Mouse (Mus musculus) layer of hippocampus, adult 18-20 months (tissue): ENCODE results near the gene Pdzk1ip1. TPM values are rescaled to one million over a fixed set of nuclear protein-coding genes. Genes with fewer than 3 reads are reported as not detected.
A peak's percentile ranks its signal among the peaks of the same experiment; 100 is the strongest.

Source experiments
- DNase-seq, 2 experiments: peaks; one replicate each; pipeline ENCODE4 v3.0.0; 2022; ENCODE audit warnings: low spot score in 2 of 2
- total RNA-seq, 2 experiments: library from RNA; stranded (reverse); gene quantifications; 2 replicates each; pipeline ENCODE4 v1.2.3; 2021

Gene Pdzk1ip1
- total RNA-seq, 2 experiments from 2014 or later = 0.41 to 0.67 TPM

- DNase-seq = no peak
Measured at GRCm38 (mm10) chr4:115121162-115121561, 32.7 kb downstream of the Pdzk1ip1 start.

GRCm38 (mm10) chr4:115121608-115122007, 33.1 kb downstream of the Pdzk1ip1 start:
- no peak for DNase-seq

GRCm38 (mm10) chr4:115123507-115123906, 35.0 kb downstream of the Pdzk1ip1 start:
- no peak for DNase-seq

GRCm38 (mm10) chr4:115124713-115125112, 36.2 kb downstream of the Pdzk1ip1 start:
- no peak for DNase-seq

- peak in 1 of 2 experiments; percentile 1 for DNase-seq
Measured at GRCm38 (mm10) chr4:115133085-115133484, 44.6 kb downstream of the Pdzk1ip1 start.

GRCm38 (mm10) chr4:115133621-115134295, 45.2 kb downstream of the Pdzk1ip1 start, which contains the start of gene Cyp4x1:
Gene Cyp4x1, minus strand, starts transcription at chr4:115134281.
- DNase-seq = peak; percentile 67 to 79

GRCm38 (mm10) chr4:115134296-115134630, 45.8 kb downstream of the Pdzk1ip1 start:
- DNase-seq = no peak

Other genes with a start within 250 kb of the Pdzk1ip1 start
- under 1 TPM; 0.20 to 0.27 TPM for gene Foxd2, start 179.8 kb upstream of the Pdzk1ip1 start, total RNA-seq
- not detected for gene Foxe3, start 162.7 kb upstream of the Pdzk1ip1 start, total RNA-seq
- 10 to 100 TPM; 64.1 to 68.5 TPM for gene Cmpk1, start 101.5 kb upstream of the Pdzk1ip1 start, total RNA-seq
- gene Stil, start 88.5 kb upstream of the Pdzk1ip1 start, total RNA-seq = under 1 TPM; 0.15 to 0.20 TPM
- 1 to 10 TPM in 1 of 2 experiments, under 1 TPM in 1; 0.84 to 1.3 TPM for gene Tal1, start 32.3 kb upstream of the Pdzk1ip1 start, total RNA-seq
- 1 to 10 TPM; 6.7 to 7.5 TPM for gene Cyp4x1, start 45.6 kb downstream of the Pdzk1ip1 start, total RNA-seq
- gene Cyp4a29, start 153.4 kb downstream of the Pdzk1ip1 start, total RNA-seq = not detected
- not detected for gene Cyp4a12a, start 210.3 kb downstream of the Pdzk1ip1 start, total RNA-seq